Mouse (Mus musculus) lung, postnatal 14 days (tissue): Measurements from ENCODE around the gene Crabp2.

Source experiments
- DNase-seq: peaks from one replicate; pipeline ENCODE4 v3.0.0; 2021

The Crabp2 gene

GRCm38 (mm10) chr3:87959371-87959770 is 10.9 kb downstream of the Crabp2 start:
- DNase-seq: no peak

GRCm38 (mm10) chr3:87960191-87960585 is 11.7 kb downstream of the Crabp2 start:
- no peak for DNase-seq

- DNase-seq: peak; percentile 89
Measured at GRCm38 (mm10) chr3:87960586-87961191, 12.2 kb downstream of the Crabp2 start.

- DNase-seq: peak; percentile 76
Measured at GRCm38 (mm10) chr3:87970184-87970938, 21.9 kb downstream of the Crabp2 start.

GRCm38 (mm10) chr3:87970939-87971488 is 22.5 kb downstream of the Crabp2 start, which contains the start of gene Nes:
Gene Nes (plus strand): TSS chr3:87971078.
- DNase-seq: peak; percentile 83

- no peak for DNase-seq
Measured at GRCm38 (mm10) chr3:87971489-87972202, 23.2 kb downstream of the Crabp2 start.

GRCm38 (mm10) chr3:87972203-87972664 is 23.8 kb downstream of the Crabp2 start:
- DNase-seq: no peak

GRCm38 (mm10) chr3:87972776-87973175 is 24.3 kb downstream of the Crabp2 start:
- no peak for DNase-seq

- DNase-seq: no peak
Measured at GRCm38 (mm10) chr3:87973593-87974380, 25.3 kb downstream of the Crabp2 start.

- DNase-seq: no peak
Measured at GRCm38 (mm10) chr3:87974381-87974987, 26.0 kb downstream of the Crabp2 start.

GRCm38 (mm10) chr3:87979493-87979892 is 31.0 kb downstream of the Crabp2 start:
- no peak for DNase-seq

GRCm38 (mm10) chr3:87980085-87980484 is 31.6 kb downstream of the Crabp2 start:
- DNase-seq: no peak

GRCm38 (mm10) chr3:87980728-87981127 is 32.3 kb downstream of the Crabp2 start:
- DNase-seq: no peak

GRCm38 (mm10) chr3:87981214-87981760 is 32.8 kb downstream of the Crabp2 start:
- peak; percentile 20 for DNase-seq

- DNase-seq: peak; percentile 80
Measured at GRCm38 (mm10) chr3:87981894-87982835, 33.7 kb downstream of the Crabp2 start.

- peak; percentile 77 for DNase-seq
Measured at GRCm38 (mm10) chr3:87982836-87983601, 34.6 kb downstream of the Crabp2 start.

GRCm38 (mm10) chr3:87983627-87984026 is 35.2 kb downstream of the Crabp2 start:
- no peak for DNase-seq

- DNase-seq: no peak
Measured at GRCm38 (mm10) chr3:87984094-87984493, 35.6 kb downstream of the Crabp2 start.

- peak; percentile 28 for DNase-seq
Measured at GRCm38 (mm10) chr3:87985505-87986320, 37.2 kb downstream of the Crabp2 start.
